Mouse (Mus musculus): Measurements from ENCODE around the gene Tcf12.

Gene Tcf12

DNA sequence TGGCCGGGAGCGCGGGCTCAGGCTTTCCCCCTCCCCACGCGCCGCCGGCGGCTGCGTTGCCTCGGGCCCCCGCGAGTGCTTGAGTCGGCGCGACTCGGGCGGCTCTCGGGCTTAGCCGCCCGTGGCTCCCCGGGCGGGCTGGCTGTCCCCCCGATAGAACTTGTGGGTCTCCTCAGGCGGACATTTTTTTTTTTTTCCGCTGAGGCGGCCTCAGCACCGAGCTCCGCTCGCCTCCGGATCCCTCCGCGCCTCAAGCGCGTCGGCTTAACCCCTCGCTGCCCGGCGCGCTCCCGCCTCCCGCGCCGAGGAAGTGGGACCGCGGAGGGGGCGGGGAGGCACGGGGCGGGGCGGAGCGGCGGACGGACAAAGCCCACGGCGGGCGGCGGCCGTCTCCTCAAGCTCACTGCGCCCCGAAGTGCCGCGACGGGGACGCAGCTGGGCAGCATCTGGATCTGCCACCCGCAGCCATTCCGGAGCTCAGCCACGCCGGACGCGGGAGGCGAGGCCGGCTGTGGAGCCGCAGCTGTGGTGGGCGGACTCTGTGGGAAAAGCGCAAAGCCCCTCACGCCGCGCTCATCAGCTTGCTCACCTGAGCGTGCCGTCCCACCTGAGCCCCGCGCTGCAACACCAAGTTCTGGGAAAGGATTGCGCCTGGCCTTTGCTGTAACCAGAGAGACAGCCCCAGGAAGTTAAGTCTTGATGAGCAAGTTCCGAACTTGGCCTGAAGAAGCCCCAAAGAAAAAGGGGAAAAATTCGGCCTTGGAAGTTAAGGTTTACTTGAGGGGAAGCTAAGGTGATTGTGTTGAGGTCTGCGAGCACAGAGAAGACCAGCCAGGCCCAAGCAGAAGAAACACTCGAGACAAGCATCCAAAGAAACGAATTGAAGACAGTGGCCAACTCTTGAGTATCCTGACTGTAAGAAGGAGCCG, at the start of gene Tcf12:
Tcf12 (minus strand) TSS at position 250 of the 929 bp plus-strand sequence.
- POLR2A ChIA-PET, result interaction anchor here (0.6 to 2.9 kb wide), 42 partner anchors 8 to 1197 kb away, joined by 3 to 31 read pairs (median 4); partner anchors contain the start of genes Polr2m (in 1 of the 4) and Tex9 (in 1 of the 4)
- CTCF ChIA-PET, result interaction anchor here in 3 of 4 experiments (0.5 to 2.1 kb wide), 4 partner anchors 21 to 79 kb away, joined by 3 to 7 read pairs (median 4); no protein-coding TSS in a partner anchor

DNA sequence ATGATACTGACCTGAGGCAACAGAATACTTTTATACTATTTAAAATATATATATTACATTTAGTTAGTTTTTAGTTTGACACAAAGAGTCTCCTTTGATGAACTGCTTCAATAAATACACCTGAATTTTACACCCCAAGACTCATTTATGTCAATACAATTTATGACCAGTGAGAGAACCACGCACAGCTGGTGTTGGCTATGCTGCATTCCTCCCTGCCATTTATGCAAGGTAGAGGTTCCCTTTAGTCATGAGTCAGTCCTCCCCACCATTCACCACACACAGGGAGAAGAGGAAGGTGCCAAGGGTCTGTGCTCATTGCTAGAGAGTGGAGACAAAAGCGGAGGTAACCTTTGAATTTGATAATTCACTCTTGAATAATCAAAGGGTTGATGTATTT, 46.7 kb upstream of the Tcf12 start:
- POLR2A ChIA-PET, result no interaction called here
- CTCF ChIA-PET, result no interaction called here

DNA sequence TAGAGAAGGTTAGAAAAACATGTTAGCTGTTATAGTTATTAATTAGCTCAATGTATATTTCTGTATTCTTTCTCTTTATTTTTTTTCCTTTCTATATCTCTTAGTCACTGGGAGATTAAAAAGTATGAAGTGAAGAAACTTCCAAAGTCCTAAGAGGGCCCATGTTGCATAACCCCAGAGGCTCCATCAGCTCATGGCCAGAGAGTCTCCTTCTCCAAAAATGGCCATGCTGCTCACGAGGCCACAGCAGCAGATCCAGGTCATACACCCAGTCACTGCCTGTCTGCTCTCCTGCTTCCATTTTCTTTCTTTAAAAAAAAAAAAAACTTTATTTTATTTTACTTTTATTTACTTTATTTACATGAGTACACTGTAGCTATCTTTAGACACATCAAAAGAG, 45.4 kb upstream of the Tcf12 start:
- ChIA-PET POLR2A (interaction anchor here in 1 of 4 experiments (0.9 to 1.7 kb wide), 2 partner anchors 9 to 11 kb away, joined by 4 read pairs; no protein-coding TSS in a partner anchor), CTCF (no interaction called here)

DNA sequence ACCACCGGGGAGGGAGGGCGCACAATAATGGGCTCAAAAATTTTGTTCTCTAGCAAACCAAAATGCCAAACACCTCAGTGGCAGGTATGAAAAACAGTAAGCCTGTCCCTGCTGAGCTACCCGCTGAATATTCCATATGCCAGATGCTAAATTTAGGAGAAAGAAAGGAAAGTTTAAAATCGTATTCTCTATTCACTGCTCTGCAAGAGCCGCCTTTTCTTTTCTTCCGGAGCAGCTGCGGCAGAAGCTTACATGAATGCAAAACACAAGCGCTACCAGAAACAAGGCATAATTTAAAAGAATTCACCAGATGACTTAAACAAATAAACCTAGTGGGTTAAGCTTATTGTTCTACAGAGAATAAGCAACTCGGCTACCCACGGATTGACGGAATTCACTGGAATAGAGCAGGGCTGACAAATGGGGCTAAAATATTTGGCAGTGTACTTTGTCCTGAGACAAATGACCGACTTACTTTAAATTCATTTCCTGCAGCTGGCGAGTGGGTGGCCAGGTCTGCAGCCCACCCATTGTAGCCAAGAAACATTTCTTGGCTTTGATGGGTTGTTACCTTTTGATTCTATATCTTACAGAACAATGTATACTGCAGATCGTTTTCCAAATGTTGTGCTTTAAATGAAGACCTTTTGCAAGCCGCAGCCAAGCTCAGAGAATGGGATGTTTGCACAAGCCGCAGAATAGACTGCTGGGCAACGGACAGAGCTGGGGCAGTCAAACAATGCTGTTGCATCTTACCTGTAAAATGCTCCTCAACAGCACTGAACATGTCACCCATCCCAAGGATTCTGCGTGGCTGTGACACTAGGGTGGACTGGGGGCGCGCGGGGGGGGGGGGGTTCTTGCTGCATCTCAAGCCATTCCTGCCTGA, 43.8 kb upstream of the Tcf12 start:
- POLR2A ChIA-PET, result interaction anchor here in 2 of 4 experiments (0.7 to 1.7 kb wide), 4 partner anchors 12 to 504 kb away, joined by 3 to 4 read pairs (median 4); no protein-coding TSS in a partner anchor
- CTCF ChIA-PET, result interaction anchor here in 2 of 4 experiments (0.6 to 0.7 kb wide), 2 partner anchors 13 to 540 kb away, joined by 3 to 4 read pairs; no protein-coding TSS in a partner anchor

DNA sequence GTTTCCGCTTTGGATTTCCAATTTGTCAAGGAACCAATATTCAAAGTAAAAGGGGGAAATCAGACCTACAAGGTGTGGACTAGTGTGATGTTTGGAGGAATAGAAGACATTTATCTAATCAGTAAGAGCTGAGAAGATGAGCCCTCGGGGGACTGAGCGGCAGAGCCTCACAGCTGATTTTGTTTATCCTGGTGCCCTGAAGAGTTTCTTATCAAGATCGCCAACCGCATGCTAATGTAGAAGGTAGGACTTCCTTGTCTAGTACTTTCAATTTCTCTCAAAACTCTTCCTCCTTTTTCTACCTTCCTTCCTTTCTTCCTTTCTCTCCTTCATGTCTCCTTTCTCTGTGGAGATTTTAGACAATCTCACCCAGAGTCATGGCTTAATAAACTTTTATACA, 32.5 kb upstream of the Tcf12 start:
- ChIA-PET CTCF (no interaction called here), POLR2A (no interaction called here)

DNA sequence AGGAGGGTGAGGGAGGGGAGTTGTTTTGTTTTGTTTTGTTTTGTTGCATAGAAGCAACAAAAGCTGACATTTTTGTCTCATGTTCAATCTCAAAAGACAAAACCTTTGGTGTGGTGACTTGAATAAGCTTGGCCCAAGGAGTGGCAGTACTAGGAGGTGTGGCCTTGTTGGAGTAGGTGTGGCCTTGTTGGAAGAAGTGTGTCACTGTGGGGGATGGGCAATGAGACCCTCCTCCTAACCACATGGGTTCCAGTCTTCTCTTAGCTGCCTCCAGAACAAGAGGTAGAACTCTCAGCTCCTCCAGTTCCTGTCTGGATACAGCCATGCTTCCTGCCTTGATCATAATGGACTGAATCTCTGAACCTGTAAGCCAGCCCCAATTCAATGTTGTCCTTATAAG, 26.2 kb upstream of the Tcf12 start:
- ChIA-PET CTCF (no interaction called here), POLR2A (interaction anchor here (0.6 to 2.7 kb wide), 5 partner anchors 15 to 122 kb away, joined by 3 to 18 read pairs (median 4); partner anchors contain the start of gene Tcf12 (in 2 of the 4))

DNA sequence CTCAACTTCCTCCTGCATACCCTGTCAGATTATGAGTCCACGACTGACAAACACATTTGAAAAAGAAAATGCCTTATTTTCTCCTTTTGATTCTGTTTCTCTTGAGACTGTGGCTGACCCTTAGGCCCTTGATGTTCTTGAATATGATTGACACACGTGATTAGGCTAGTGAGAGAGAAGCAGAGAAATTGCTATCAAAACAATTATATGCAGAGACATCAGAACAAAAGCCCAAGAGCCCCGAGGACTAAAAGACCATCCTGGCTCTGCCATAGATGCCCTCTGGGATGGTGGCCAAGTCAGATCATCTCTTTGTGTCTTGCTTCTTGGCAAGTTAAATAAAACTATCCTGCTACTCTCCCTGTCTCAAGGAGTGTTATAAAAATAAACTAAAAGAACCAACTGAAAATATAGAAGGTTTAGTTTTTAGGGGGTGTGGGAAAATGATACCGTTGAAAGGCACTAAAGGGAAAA, 22.1 kb upstream of the Tcf12 start:
- ChIA-PET CTCF (interaction anchor here in 2 of 4 experiments (1.5 to 1.9 kb wide), 2 partner anchors 22 kb away, joined by 4 to 7 read pairs; partner anchors contain the start of gene Tcf12 (in 2 of the 2)), POLR2A (interaction anchor here (0.6 to 2.8 kb wide), 11 partner anchors 19 to 254 kb away, joined by 3 to 31 read pairs (median 4); partner anchors contain the start of gene Tcf12 (in 4 of the 4))

DNA sequence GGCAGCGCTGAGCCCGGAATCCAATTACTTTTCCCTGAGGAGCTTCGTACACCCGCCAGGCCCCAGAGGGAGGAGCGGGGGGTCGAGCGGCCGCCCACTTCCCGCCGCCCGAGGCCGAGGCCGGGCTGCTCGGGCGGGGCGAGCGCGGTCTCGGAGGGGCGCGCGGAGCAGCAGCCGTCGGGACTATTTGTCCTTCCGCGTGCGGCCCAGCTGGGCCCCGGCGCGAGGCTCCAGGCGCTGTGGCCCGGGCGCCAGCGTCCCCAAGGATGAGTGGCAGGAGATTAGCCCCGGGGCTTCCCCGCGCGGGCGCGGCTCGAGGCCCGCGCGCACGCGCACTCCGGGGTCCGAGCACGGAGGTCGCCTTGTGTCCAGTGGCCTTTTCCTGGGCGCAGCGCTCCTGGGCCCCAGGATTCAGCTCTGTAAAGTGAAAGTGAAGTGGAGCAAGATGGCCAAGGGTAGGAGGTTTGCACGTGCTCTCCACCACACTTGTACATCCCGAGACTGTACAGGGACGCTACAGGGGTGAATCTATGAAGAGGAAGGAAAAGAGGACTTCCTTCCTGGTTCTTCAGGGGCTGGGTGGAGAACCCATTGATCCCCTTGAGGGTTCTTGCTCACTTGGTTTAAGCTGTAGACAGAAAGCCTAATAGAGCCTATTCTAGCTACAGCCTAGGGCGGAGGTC, 21.6 kb upstream of the Tcf12 start:
- CTCF ChIA-PET, result interaction anchor here in 2 of 4 experiments (1.5 to 1.9 kb wide), 3 partner anchors 21 to 57 kb away, joined by 3 to 7 read pairs (median 4); partner anchors contain the start of gene Tcf12 (in 2 of the 2)
- POLR2A ChIA-PET, result interaction anchor here (0.6 to 2.8 kb wide), 17 partner anchors 10 to 473 kb away, joined by 3 to 31 read pairs (median 4); partner anchors contain the start of genes Tcf12 (in 4 of the 4) and Rfx7 (in 1 of the 4)

DNA sequence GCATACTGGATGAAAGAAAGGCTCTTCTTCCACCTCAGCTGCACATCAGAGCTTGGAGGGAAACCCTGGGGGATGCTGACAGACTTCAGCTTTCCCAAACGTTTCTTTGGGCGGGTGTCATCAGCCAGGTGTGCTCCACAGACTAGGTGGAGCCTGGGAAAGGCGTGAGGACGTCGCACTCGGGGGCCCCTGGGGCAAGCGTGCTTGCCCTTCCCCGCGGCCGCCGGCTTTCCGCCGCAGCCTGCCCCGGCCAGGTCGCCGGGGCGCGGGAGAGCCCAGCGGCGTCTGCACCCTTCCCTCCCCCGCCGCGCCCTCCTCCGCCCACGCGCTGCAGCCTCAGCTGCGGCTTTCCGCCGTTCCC, 21.0 kb upstream of the Tcf12 start:
- CTCF ChIA-PET, result interaction anchor here in 2 of 4 experiments (1.5 to 1.9 kb wide), 3 partner anchors 21 to 57 kb away, joined by 3 to 7 read pairs (median 4); partner anchors contain the start of gene Tcf12 (in 2 of the 2)

DNA sequence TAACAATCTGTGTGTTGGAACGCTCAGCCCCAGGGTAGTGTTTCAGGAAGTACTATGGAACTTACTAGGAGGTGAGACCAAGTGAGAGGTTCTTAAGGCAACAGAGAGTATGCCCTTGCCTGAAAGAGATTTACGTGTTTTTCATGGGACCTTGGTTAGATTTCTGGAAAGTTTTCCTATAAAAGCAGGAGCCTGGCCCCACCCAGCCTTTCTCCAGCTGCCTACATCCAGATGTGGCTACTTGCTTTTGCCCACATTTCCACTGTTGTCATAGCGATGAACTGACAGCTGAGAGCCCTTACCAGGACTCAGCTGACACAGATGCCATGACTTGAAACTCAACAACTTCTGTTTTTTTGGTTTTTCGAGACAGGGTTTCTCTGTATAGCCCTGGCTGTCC, 18.2 kb upstream of the Tcf12 start:
- ChIA-PET CTCF (no interaction called here), POLR2A (interaction anchor here in 1 of 4 experiments (1.0 kb wide), 1 partner anchor 18 kb away, joined by 4 read pairs; the partner anchor contains the start of gene Tcf12)

More for the DNA sequence above, 21.0 kb upstream of the Tcf12 start:
- POLR2A ChIA-PET, result interaction anchor here (0.6 to 2.8 kb wide), 16 partner anchors 10 to 473 kb away, joined by 3 to 31 read pairs (median 4); partner anchors contain the start of genes Tcf12 (in 4 of the 4) and Rfx7 (in 1 of the 4)

DNA sequence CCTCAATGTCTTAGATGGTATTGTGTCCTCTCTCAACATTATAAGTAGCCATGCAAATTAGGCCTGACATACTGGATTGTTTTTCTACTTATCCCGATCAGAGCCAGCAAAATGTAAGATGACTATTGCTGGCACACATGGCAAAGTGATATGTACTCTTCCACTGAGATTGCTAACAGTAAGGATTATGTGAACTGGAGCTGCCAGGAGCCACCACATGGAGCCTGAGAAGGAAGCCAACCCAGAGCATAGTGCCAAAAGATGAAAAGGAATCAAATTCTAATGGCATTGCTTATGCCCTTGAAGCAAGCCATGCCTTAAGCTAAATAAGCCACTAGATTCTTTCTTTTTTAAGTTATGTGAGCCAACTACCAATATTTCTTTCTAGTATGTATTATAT, 13.8 kb upstream of the Tcf12 start:
- POLR2A ChIA-PET, result interaction anchor here in 3 of 4 experiments (0.8 to 1.6 kb wide), 6 partner anchors 9 to 15 kb away, joined by 3 to 5 read pairs (median 3); partner anchors contain the start of gene Tcf12 (in 3 of the 3)
- CTCF ChIA-PET, result no interaction called here

DNA sequence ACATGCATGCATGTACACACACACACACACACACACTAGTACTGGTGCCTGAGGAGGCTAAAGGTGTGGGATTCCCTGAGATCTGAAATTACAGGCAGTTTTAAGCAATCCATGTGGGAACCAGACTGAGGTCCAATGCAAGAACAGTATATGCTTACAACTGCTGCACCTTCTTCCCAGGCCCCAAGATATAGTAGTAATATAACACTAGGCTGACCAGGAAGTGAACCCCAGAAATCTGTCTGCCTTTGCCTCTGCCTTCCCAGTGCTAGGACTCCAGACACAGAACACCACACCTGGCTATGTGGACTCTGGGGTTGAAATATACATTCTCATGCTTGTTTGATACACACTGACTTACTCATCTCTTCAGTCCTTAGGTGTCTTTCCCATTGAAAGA, 6.8 kb upstream of the Tcf12 start:
- POLR2A ChIA-PET, result no interaction called here
- CTCF ChIA-PET, result no interaction called here

DNA sequence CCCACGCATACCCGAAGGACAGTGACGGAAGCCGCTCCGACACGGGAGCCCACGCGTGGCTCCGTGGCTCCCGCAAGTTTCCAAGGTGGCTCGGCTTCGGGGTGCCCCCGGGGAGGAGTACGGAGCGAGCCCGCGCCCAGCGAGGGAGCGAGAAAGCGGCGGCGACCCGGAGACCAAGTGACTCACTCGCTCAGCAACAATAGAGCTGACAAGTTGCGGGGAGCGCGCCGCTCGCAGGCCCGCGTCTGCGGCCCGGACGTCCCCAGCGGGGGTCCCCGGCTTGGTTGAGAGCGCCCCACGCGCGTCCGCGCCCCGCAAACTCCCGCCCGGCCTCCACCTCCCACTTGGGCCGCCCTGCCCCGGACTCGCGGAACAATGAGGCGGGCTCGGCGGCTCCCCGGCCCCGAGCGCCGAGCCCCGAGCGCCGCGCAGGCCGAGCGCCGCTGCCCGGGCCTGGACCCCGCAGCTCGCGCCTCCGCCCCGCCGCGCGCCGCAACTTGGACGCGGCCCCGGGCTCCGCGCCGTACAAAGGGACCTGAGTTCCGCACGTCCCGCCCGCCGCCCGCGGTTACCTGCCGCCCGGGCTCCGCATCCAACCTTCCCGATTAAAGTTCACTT, 558 bp downstream of the Tcf12 start:
- POLR2A ChIA-PET, result interaction anchor here (0.7 to 2.9 kb wide), 41 partner anchors 8 to 604 kb away, joined by 3 to 31 read pairs (median 4); partner anchors contain the start of gene Tex9 (in 1 of the 4)

DNA sequence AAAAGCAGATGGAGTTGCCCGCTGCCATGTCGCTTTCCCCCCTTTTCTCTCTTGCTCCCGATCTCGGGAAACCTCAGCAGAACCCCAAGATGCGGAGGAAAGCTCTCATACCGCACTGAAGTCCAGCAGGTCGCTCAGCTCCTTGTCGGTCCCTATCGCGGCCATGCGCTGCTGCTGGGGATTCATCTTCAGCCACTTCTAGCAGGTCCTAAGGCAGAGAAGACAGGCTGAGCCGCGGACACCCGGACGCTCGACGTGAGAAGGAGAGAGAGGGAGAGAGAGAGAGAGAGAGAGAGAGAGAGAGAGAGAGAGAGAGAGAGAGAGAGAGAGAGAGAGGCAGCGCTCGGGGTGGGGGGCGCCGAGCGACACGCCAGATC, 1.1 kb downstream of the Tcf12 start:
- ChIA-PET POLR2A (interaction anchor here (0.7 to 2.9 kb wide), 30 partner anchors 8 to 529 kb away, joined by 3 to 31 read pairs (median 5); no protein-coding TSS in a partner anchor), CTCF (interaction anchor here in 3 of 4 experiments (0.6 to 1.7 kb wide), 3 partner anchors 18 to 298 kb away, joined by 3 to 5 read pairs (median 3); no protein-coding TSS in a partner anchor)

More for the DNA sequence above, 558 bp downstream of the Tcf12 start:
- CTCF ChIA-PET, result interaction anchor here in 2 of 4 experiments (0.9 to 2.1 kb wide), 4 partner anchors 19 to 80 kb away, joined by 3 to 7 read pairs (median 4); no protein-coding TSS in a partner anchor

DNA sequence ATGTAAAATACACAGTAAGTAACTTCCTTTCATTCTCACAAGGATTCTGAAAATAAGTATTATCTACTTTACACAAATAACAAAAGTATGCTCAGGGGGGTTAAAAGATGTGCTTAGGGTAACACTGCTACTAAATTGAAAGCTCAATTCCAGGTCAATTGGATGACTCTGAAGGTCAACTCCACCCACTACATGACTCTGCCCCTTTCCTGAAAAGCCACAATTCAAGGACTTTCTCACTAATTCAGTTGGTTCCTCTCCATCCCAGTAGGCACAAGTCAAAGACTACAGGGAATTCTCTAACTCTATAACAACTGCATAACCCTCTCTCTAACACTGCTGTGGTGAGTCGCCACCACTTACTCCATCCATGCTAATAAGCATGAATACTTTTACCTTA, 8.2 kb downstream of the Tcf12 start:
- ChIA-PET CTCF (no interaction called here), POLR2A (interaction anchor here in 3 of 4 experiments (0.7 to 1.1 kb wide), 3 partner anchors 8 to 9 kb away, joined by 3 to 8 read pairs (median 7); partner anchors contain the start of gene Tcf12 (in 2 of the 3))

DNA sequence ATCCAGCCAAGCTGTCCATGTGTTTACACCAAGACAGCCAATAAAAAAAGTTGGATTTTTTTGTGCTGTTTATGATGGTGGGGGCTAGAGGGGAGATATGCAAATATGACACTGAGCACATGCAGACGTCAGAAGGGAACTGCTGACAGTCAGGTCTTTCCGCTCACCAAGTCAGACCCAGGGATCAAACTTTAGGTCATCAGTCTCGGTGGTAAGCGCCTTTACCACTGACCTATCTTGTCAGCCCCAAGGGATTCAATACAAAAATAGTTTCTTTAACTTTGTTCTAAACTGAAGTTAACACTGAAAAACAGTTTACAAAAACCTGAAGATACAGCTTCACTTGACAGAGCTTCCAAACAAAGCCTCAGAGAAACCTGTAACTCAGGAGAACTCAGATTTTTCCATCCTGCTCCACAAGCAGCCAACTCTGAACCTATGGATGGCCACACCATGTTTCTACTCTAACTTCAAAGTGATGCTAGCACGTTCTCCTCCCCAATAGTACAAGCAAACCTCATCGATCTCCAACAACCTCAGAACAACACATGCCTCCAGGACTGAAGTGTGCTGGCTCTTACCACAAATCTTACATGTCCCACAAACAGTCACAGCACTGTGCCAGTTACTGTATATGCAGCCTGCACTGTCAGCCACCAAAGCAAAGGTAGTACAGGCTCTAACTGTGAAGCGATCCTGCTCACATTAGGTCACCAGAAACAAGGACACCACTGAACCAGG, 11.6 kb downstream of the Tcf12 start:
- ChIA-PET POLR2A (interaction anchor here in 1 of 4 experiments (0.5 to 1.9 kb wide), 6 partner anchors 10 to 542 kb away, joined by 3 to 9 read pairs (median 4); partner anchors contain the start of gene Tcf12), CTCF (no interaction called here)
